Mouse (Mus musculus): ENCODE results near the gene Pdia5.

- TF ChIP-seq CTCF (IDR thresholded peaks at IDR 0.05; ENCODE audit: low read depth) (no peak), EP300 (IDR thresholded peaks at IDR 0.05; ENCODE audit: low read depth) (no peak)
Observed at GRCm38 (mm10) chr16:35489066-35489718, 1.5 kb downstream of the Pdia5 start.

Measured in heart, postnatal 0 days (tissue).